Mouse (Mus musculus): ENCODE measurements at regions not wholly inside any gene's neighbourhood (a gene's known extent, or its start where the extent isn't known, plus 50 kb on each side); places are given as distances from the start of the nearest gene placed in this dataset.

DNA sequence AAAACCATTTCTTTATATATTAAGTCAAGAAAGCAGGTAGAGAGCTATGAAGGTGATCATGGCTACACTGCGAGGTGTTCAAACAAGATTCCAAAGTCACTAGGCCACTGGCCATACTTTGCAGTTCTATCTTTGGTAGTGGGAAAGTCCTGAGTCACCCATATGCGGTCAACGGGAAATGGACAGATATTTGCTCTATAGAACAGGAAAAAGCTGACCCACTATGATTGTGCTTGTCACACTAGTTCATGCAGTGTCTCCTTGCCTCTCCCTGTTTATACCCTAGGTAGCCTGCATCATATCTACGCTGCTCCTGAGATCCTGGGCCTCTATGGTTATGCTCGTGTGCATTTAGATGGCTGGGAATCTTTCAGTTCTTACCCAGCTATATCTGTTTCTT lies 188.9 kb upstream of the Pfkp start:
- DNase-seq = no peak

- no peak for DNase-seq
Measured at GRCm38 (mm10) chr13:6837075-6837422, 188.5 kb upstream of the Pfkp start.

- DNase-seq = peak; percentile 55 to 70
Measured at GRCm38 (mm10) chr13:6836351-6837074, 187.9 kb upstream of the Pfkp start.

- DNase-seq = peak; percentile 25 to 55
Measured at GRCm38 (mm10) chr13:6829882-6830281, 181.3 kb upstream of the Pfkp start.

- DNase-seq = no peak
Measured at GRCm38 (mm10) chr13:6829346-6829745, 180.8 kb upstream of the Pfkp start.

- peak; percentile 25 to 54 for DNase-seq
Measured at GRCm38 (mm10) chr13:6828601-6829330, 180.2 kb upstream of the Pfkp start.

DNA sequence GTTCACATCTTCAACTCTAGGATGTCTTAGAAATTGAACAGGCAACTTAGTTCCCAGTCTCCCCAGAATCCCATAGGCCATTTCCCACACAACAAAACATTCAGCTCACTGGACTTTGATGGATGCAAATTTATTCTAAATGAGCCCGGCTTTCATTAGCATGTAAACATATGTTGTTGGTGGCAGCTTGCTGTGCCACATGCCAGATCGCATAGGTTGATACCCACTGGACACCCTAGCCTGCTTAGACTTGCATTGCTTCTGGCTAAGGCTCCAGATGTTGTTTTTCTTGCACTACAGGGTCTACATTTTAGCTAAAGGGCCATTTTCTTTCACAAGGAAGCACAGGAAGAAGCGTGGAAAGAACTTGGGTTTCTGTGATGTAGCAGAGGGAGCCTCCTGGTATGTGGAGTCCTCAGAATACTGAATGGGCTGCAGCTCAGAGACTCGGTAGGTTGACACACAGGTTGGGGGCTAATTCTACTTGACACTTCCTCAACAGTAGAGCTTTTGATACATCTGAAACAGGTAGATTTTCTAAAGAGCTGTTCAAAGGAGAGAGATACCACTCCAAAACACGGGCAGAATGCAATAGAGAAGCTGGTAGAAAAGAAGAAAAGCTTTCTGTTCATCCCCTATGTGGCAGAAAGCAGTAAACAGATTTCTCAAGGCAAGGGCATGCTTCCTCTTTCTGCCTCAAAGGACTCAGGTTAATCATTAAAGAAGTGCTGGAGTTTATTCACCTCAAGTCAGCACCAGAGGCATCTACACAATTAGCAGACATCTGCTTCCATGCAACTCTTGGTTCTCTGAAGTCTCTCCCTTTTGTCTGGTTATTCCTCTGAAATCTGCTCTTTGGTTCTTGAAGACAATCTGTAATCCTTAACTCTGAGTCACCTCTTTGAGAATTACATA lies 153.9 kb upstream of the Pfkp start:
- peak; percentile 6 to 61 for DNase-seq

DNA sequence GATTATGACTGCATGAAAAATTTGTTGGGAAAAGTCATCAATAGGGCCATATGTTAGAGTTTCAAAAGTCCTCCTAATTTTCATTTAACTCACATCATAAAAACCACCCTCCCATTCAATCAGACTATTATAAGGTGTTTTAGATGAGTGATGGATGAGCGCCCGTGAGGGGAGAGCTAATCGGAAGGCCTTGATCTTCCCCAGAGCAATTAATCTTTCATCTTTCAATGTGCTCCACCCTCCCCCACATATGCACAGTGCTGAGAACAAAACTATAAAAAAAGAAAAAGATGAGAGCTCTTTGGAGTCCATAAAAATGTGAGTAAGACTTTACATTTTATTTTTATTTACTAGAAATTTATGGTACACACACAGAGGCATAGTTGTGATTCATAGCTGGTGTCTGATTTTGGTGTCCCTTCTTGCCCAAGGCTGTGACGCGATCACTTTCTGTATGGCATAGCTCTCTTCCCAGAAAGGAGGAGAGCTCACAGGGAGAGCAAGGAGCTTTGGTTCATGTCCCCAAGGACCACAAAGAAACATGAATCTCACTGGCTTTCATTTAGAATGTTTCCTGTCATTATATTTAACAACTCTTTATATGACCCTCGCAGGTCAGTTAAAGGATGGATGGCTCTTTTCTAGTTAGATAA lies 119.5 kb upstream of the Pfkp start:
- no peak for DNase-seq

DNA sequence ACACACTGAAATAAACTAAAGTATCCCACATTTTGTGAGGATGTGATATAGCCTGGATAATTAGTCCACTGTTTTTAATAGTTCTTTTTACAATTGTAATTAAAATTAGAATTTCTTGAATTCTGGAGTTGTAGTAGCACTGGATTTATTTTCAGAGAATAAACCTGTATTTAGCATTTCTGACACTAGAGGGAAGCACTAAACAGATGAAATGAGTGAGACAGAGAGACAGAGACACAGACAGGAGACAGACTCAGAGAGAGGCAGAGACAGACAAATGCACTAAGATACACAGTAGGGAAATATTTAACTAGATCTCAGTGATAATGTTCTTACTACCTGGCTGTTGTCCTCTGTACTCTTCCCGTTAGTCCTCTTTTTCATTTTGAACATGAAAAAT lies 108.6 kb upstream of the Pfkp start:
- DNase-seq = peak in 1 of 2 experiments; percentile 33

DNA sequence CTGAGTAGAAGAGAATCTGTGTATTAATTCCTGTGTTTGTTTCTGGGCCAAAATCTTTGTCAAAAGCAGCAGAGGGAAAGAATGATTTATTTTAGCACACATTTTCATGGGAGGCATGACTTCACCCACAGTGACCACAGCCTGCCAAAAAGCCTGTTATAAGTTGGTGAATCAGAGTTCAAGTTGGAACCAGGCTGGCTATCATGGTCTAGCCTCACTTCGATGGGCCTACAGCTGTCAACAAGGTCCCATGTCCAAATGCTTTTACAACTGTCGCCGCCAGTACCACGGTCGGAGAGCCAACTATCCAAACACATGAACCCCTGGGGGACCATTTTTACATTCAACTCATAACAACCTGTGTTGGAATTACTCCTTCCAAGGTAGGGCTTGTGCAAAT lies 103.0 kb upstream of the Pfkp start:
- DNase-seq = no peak

- no peak for DNase-seq
Measured at GRCm38 (mm10) chr13:6751149-6751548, 102.6 kb upstream of the Pfkp start.

DNA sequence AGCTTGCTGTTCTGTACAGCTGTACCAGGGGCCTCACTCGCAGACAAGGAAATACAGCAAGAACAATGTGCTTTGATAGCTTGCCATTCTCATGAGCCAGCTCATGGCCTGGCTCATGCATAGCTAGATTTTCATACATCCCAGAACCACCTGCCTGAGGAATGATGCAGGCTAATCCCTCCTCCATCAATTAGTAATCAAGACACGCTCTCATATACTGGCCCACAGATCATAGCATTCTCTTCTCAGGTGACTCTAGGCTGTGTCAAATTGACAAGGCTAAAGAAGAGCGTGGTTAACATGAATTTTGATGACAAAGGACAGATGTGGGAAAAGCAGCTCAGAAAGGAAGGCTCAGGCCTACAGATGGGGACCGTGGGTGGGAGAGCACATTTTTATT lies 93.3 kb upstream of the Pfkp start:
- no peak for DNase-seq

- DNase-seq = peak in 1 of 2 experiments; percentile 34
Measured at GRCm38 (mm10) chr13:6736984-6737566, 88.5 kb upstream of the Pfkp start.

Measured in kidney, postnatal 36 days (tissue).